Mouse (Mus musculus) forebrain, embryonic 14.5 days (tissue): ENCODE measurements around the gene Eftud2. TPM values are rescaled to one million over a fixed set of nuclear protein-coding genes. Genes with fewer than 3 reads are reported as not detected.

Experiments
- ATAC-seq: fragments of 200-750 bp; cut with Nextera tagmentation; 2 replicates; pipeline ENCODE4 v1.8.0; 2017; ENCODE audit warnings: mild to moderate bottlenecking, moderate library complexity
- DNase-seq: peaks from one replicate; pipeline ENCODE4 v3.0.0-alpha.2; 2015; ENCODE audit warnings: low spot score
- H3K27ac ChIP-seq: fragments of 300-500 bp; sonication (generic); 2 replicates; pipeline ENCODE4 v1.5.1; 2014; ENCODE audit warnings: low read depth, mild to moderate bottlenecking, control low read depth, low read length, moderate library complexity
- H3K27me3 ChIP-seq: fragments of 300-500 bp; sonication (generic); replicated peaks from 2 replicates; pipeline ENCODE4 v1.6.1; 2014; ENCODE audit warnings: low read length, control low read depth, mixed read lengths; ENCODE audit not compliant: control insufficient read depth, insufficient read depth
- H3K36me3 ChIP-seq: fragments of 300-500 bp; sonication (generic); 2 replicates; pipeline ENCODE4 v1.6.1; 2014; ENCODE audit warnings: low read length, control low read depth; ENCODE audit not compliant: control insufficient read depth, insufficient read depth
- H3K4me1 ChIP-seq: fragments of 300-500 bp; sonication (generic); 2 replicates; pipeline ENCODE4 v1.6.1; 2014; ENCODE audit warnings: antibody characterized with exemption, low read length, control low read depth; ENCODE audit not compliant: control insufficient read depth, insufficient read depth
- H3K4me2 ChIP-seq: fragments of 300-500 bp; sonication (generic); 2 replicates; pipeline ENCODE4 v1.6.1; 2014; ENCODE audit warnings: mild to moderate bottlenecking, control low read depth, low read length
- H3K4me3 ChIP-seq: fragments of 300-500 bp; sonication (generic); 2 replicates; pipeline ENCODE4 v1.5.1; 2014; ENCODE audit warnings: low read depth, low read length, control low read depth
- H3K9ac ChIP-seq: fragments of 300-500 bp; sonication (generic); 2 replicates; pipeline ENCODE4 v1.6.1; 2014; ENCODE audit warnings: mild to moderate bottlenecking, low read length, control low read depth, moderate library complexity
- H3K9me3 ChIP-seq: fragments of 300-500 bp; sonication (generic); replicated peaks from 2 replicates; pipeline ENCODE4 v1.6.1; 2016; ENCODE audit warnings: low read length, control low read depth, mixed read lengths; ENCODE audit not compliant: control insufficient read depth
- WGBS: fragments of 180-500 bp; shearing (Covaris S2); extraction: QIAGEN DNeasy Blood & Tissue Kit; methylation state at CpG from one replicate; pipeline ENCODE4 v1.1.7; 2014; 5-methylcytosine and 5-hydroxymethylcytosine counted together
- polyA plus RNA-seq: library from polyadenylated mRNA; unstranded; fragments of >200 nt; fragmentation: Nextera tagmentation; extraction: Ambion mirVana; gene quantifications from 2 replicates; pipeline ENCODE4 v1.2.1, GENCODE M21; 2014

Gene Eftud2
- 150 and 168 TPM in 2 replicates for polyA plus RNA-seq

GRCm38 (mm10) chr11:102880585-102881313 is at the start of gene Eftud2, which contains the start of gene Ccdc103:
Eftud2 (minus strand) TSS chr11:102880985.
Ccdc103 (plus strand) TSS chr11:102881204.
- Histone ChIP-seq H3K4me1 (peaks cover 5% of the 10 kb centered on the region), H3K27ac (peak within 1 kb of the TSS; percentile 81), H3K4me2 (peak within 1 kb of the TSS; percentile 79), H3K9me3 (no peaks in the 10 kb centered on the region), H3K36me3 (peaks cover 19% of the 10 kb centered on the region), H3K9ac (peak within 1 kb of the TSS; percentile 84), H3K27me3 (no peaks in the 10 kb centered on the region), H3K4me3 (peak within 1 kb of the TSS; percentile 66)
- ATAC-seq (peak; percentile 94), DNase-seq (peak; percentile 96)
- under 1% methylated on average over 62 of the region's 62 CpGs for WGBS

GRCm38 (mm10) chr11:102925351-102925717 is 44.5 kb upstream of the Eftud2 start:
- Histone ChIP-seq H3K9ac (peak overlapping the region; percentile 61), H3K4me1 (peaks cover 5% of the 10 kb centered on the region; the same call in 1 of the 2 replicates), H3K9me3 (no peaks in the 10 kb centered on the region), H3K36me3 (no peaks in the 10 kb centered on the region), H3K27me3 (no peaks in the 10 kb centered on the region), H3K27ac (peak overlapping the region; percentile 88), H3K4me3 (peak overlapping the region; percentile 63), H3K4me2 (peak overlapping the region; percentile 79)
- WGBS = under 1% methylated on average over 10 of the region's 10 CpGs
- ATAC-seq = no peak; the same call in 1 of the 2 replicates
- no peak for DNase-seq

GRCm38 (mm10) chr11:102924557-102925350 is 44.0 kb upstream of the Eftud2 start, which contains the start of gene Kif18b:
Kif18b (minus strand) TSS chr11:102925124.
- Histone ChIP-seq H3K4me3 (peak within 1 kb of the TSS; percentile 63), H3K36me3 (no peaks in the 10 kb centered on the region), H3K4me2 (peak within 1 kb of the TSS; percentile 79), H3K9ac (peak within 1 kb of the TSS; percentile 72), H3K27me3 (no peaks in the 10 kb centered on the region), H3K27ac (peak within 1 kb of the TSS; percentile 88), H3K4me1 (peaks cover 5% of the 10 kb centered on the region; the same call in 1 of the 2 replicates), H3K9me3 (no peaks in the 10 kb centered on the region)
- ATAC-seq (peak; percentile 96), DNase-seq (peak; percentile 98)
- WGBS = under 1% methylated on average over 62 of the region's 62 CpGs

- no peak overlapping the region for H3K27ac ChIP-seq
- H3K4me2 ChIP-seq = no peak overlapping the region
- DNase-seq (no peak), ATAC-seq (no peak)
- H3K36me3 ChIP-seq = no peaks in the 10 kb centered on the region
- WGBS = 78% methylated on average over 6 of the region's 6 CpGs
- no peaks in the 10 kb centered on the region for H3K9me3 ChIP-seq
- no peak overlapping the region for H3K4me3 ChIP-seq
- H3K27me3 ChIP-seq = no peaks in the 10 kb centered on the region
- H3K9ac ChIP-seq = no peak overlapping the region
- peaks cover 5% of the 10 kb centered on the region; the same call in 1 of the 2 replicates for H3K4me1 ChIP-seq
Observed at GRCm38 (mm10) chr11:102921491-102921890, 40.7 kb upstream of the Eftud2 start.

- Histone ChIP-seq H3K36me3 (peaks cover 33% of the 10 kb centered on the region), H3K27ac (no peak overlapping the region), H3K9ac (no peak overlapping the region), H3K4me2 (no peak overlapping the region), H3K4me3 (no peak overlapping the region), H3K9me3 (no peaks in the 10 kb centered on the region), H3K4me1 (no peaks in the 10 kb centered on the region), H3K27me3 (no peaks in the 10 kb centered on the region)
- 90% methylated on average over 4 of the region's 4 CpGs for WGBS
- ATAC-seq (no peak), DNase-seq (no peak)
Observed at GRCm38 (mm10) chr11:102918077-102918476, 37.3 kb upstream of the Eftud2 start.

- Histone ChIP-seq H3K9me3 (no peaks in the 10 kb centered on the region), H3K27me3 (no peaks in the 10 kb centered on the region), H3K27ac (no peak overlapping the region), H3K36me3 (peaks cover 55% of the 10 kb centered on the region), H3K4me3 (no peak overlapping the region), H3K4me2 (no peak overlapping the region), H3K9ac (no peak overlapping the region), H3K4me1 (no peaks in the 10 kb centered on the region)
- ATAC-seq (no peak), DNase-seq (no peak)
- WGBS = 91% methylated on average over 9 of the region's 9 CpGs
Observed at GRCm38 (mm10) chr11:102915380-102915779, 34.6 kb upstream of the Eftud2 start.

- H3K9ac ChIP-seq = no peak overlapping the region
- peaks cover 91% of the 10 kb centered on the region for H3K36me3 ChIP-seq
Observed at GRCm38 (mm10) chr11:102911376-102911775, 30.6 kb upstream of the Eftud2 start.

GRCm38 (mm10) chr11:102903654-102904053 is 22.9 kb upstream of the Eftud2 start:
- no peak for ATAC-seq

More at GRCm38 (mm10) chr11:102911376-102911775, 30.6 kb upstream of the Eftud2 start:
- no peaks in the 10 kb centered on the region for H3K4me1 ChIP-seq
- H3K4me2 ChIP-seq = no peak overlapping the region
- WGBS = 75% methylated on average over 7 of the region's 7 CpGs
- H3K27ac ChIP-seq = no peak overlapping the region
- DNase-seq = no peak
- H3K27me3 ChIP-seq = no peaks in the 10 kb centered on the region
- ATAC-seq = no peak
- H3K4me3 ChIP-seq = no peak overlapping the region
- no peaks in the 10 kb centered on the region for H3K9me3 ChIP-seq

More at GRCm38 (mm10) chr11:102903654-102904053, 22.9 kb upstream of the Eftud2 start:
- no peak for DNase-seq
- 86% methylated on average over 7 of the region's 7 CpGs for WGBS
- H3K36me3 ChIP-seq = peaks cover 31% of the 10 kb centered on the region
- H3K4me2 ChIP-seq = no peak overlapping the region
- no peaks in the 10 kb centered on the region for H3K27me3 ChIP-seq
- H3K4me1 ChIP-seq = no peaks in the 10 kb centered on the region
- no peak overlapping the region for H3K27ac ChIP-seq
- H3K4me3 ChIP-seq = no peak overlapping the region
- no peak overlapping the region for H3K9ac ChIP-seq
- H3K9me3 ChIP-seq = no peaks in the 10 kb centered on the region
